Mouse (Mus musculus) lung, postnatal 0 days (tissue): ENCODE results near the gene Srsf2.

ENCODE experiments used
- CTCF ChIP-seq: IDR thresholded peaks from 2 replicates; pipeline ENCODE4 v1.5.1; 2016; ENCODE audit warnings: antibody characterized with exemption, mild to moderate bottlenecking
- EP300 ChIP-seq: IDR thresholded peaks from 2 replicates; pipeline ENCODE4 v1.6.1; 2016; ENCODE audit warnings: antibody characterized with exemption, mild to moderate bottlenecking, control low read depth

- TF ChIP-seq CTCF (no peak), EP300 (no peak)
Observed at GRCm38 (mm10) chr11:116826550-116827504, 26.1 kb downstream of the Srsf2 start.
